Mouse (Mus musculus) adrenal gland, postnatal 14 days (tissue): ENCODE results near the gene Oaz1. TPM values are rescaled to one million over a fixed set of nuclear protein-coding genes. Genes with fewer than 3 reads are reported as not detected.

Source experiments
- DNase-seq: peaks from one replicate; pipeline ENCODE4 v3.0.0; 2021; ENCODE audit warnings: mixed read lengths
- long read RNA-seq, 2 experiments: library from polyadenylated mRNA; stranded (forward); transcript quantifications; one replicate each; pipeline ENCODE4 v2.0.0; 2021
- total RNA-seq: library from RNA; stranded (reverse); gene quantifications from 2 replicates; pipeline ENCODE4 v1.2.3, GENCODE M21; 2021

Gene Oaz1
- 734 and 741 TPM in 2 replicates for total RNA-seq
- long read RNA-seq, experiment 1, partial matches to known transcripts, result 31 of 1,901 reads
- long read RNA-seq, experiment 1, other reads (novel, unspliced or antisense), result 1,870 of 1,901 reads
- long read RNA-seq, experiment 2, partial matches to known transcripts, result 32 of 1,732 reads
- long read RNA-seq, experiment 2, other reads (novel, unspliced or antisense), result 1,700 of 1,732 reads

DNA sequence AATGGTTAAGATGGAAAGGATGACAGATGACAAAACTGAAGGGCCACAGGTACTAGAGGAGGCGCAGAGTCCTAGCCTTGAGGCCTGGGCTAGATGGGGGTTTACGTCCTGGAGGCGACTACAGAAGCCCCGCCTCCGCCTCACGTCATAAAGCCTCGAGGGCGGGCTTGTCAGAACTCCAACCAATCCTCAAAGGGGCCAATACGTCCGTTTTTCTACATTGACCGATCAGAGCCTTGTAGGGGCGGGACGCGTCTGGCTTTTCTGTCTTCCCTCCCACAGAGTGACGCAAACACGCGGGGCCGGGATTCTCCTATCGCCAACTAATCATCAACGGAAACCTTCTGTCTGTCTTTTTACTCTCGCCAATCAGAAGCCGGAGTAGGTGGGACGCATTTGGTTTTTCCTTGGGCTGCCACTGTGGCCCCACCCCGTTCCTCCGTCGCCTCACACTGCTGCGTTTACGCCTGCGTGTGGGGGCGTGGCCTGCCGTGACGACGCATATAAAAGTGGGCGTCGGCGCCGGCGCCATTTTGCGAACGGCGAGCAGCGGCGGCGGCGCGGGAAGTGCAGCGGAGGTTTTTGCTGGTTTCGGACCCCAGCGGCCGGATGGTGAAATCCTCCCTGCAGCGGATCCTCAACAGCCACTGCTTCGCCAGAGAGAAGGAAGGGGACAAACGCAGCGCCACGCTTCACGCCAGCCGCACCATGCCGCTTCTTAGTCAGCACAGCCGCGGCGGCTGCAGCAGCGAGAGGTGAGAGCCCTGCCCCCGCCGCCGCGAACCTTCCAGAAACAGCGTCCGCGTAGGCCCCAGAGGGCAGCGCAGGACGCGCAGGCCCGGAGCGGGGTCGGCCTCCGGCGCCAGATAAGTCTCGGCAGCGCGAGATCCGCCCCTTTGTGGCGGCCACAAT, at the start of gene Oaz1:
Oaz1 (plus strand) TSS at position 506 of the 912 bp plus-strand sequence.
- peak; percentile 98 for DNase-seq

DNA sequence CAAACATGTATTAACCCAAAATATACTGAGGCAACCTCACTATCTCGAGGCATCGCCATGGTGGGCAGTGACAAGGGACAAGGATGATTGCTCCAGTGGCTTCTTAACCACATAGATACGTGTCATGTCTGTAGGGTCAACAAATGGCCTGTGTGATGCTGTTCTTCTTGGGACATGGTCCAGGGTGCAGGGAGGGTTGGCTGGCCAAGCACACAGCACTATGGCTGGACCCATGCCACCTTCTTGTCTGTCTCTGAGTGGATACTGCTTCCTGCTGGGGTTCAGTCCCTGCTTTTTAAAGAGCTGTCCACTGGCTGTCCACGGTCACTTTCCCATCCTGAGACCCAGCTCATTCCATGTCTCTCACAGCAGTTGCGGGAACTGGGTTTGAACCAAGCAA, 49.3 kb upstream of the Oaz1 start:
- no peak for DNase-seq

DNA sequence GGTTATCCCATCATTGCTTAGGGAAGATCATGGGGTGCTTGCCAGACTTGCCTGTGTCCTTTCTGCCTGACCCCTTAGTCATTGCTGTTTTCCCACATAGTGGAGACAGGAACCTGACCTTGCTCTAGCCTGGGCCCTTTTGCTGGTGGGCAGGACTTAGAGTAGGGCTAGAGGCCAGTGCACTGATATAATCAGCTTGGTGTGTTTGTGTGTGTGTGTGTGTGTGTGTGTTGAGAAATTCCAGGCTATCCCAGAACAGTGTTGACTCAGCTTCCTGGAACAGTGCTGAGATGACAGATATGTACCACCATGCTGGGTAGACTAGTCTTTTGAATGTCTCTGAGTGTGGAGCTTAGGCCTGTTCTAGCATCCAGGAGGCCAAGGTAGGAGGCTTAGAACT, 46.9 kb upstream of the Oaz1 start:
- peak; percentile 63 for DNase-seq

DNA sequence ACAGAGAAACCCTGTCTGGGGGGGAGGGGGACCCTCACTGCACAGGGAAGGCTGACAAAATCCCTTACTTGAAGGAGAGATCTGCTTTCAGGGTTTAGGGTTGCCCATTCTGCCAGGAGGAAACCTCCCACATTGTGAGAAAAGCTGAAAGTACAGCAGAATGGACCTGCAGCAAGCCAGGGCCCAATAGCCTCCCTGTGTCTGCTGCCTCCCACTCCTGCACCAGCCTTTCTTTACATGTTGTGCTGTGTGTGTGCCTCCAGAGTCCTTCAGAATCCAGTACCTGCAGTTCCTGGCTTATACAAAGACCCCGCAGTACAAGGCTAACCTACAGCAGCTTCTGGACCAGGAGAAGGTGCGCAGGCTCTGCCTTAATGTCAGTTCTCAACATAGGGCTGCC, 42.2 kb upstream of the Oaz1 start:
- no peak for DNase-seq

DNA sequence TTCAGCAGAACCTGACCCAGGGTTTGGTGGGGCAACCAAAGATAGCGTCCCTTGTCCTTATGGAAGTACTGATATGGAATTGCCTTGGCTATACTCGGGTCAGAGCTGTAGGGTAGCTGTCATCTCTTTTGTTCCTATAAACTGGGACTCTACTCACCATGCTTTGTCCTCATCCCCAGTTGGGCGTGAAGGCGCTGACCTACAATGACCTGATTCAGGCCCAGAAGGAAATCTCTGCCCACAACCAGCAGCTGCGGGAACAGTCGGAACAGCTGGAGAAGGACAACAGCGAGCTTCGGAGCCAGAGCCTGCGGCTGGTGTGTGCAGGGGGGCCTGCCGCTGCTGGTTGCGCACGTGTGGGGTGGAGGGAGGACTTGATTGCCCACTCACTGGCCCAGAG, 41.6 kb upstream of the Oaz1 start:
- no peak for DNase-seq

DNA sequence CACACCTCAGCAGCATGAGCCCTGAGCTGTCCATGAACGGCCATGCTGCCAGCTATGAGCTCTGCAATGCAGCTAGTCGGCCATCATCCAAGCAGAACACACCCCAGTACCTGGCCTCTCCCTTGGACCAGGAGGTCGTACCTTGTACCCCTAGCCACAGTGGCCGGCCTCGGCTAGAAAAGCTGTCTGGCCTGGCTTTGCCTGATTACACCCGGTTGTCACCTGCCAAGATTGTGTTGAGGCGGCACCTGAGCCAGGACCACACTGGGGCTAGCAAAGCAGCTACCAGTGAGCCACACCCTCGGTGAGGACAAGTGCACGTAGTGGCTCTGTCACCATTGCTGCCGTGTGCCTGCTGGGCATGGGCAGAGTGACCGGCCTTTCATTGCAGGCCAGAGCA, 40.5 kb upstream of the Oaz1 start:
- no peak for DNase-seq

DNA sequence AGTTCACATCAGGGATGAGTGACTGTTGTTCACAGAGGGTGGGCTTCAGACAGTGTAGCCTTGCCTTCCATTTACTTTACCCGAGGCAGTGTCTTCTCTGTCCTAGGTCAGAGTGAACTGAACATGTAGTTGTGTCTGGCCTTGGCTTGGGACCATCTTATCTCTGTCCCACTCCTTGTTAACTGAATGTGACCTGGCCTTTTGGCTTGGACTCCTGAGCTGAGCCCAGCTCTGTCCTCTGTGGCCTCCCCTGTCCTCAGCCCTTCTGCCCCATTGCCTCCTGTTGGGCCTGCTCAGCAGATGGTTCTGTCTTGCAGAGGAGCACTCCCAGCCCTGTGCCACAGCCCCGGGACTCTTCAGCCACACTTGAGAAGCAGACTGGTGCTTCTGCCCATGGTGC, 38.9 kb upstream of the Oaz1 start:
- no peak for DNase-seq

DNA sequence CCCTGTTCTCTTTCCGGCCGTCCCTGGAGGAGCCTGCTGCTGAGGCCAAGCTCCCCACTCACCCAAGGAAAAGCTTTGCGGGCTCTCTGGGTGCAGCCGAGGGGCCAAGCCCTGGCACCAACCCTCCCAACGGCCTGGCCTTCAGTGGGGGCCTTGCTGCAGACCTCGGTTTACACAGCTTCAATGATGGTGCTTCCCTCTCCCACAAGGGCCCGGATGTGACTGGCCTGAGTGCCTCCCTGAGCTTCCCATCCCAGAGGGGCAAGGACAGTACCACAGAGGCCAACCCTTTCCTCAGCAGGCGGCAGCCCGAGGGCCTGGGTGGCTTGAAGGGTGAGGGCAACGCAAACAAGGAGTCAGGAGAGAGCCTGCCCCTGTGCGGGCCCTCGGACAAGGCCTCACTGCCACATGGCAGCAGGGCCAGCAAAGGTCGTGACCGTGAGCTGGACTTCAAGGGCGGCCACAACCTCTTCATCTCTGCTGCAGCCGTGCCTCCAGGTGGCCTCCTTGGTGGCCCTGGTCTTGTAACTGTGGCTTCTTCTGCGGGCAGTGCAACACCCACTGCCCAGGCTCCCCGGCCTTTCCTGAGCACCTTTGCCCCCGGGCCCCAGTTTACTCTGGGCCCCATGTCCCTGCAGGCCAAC, 35.6 kb upstream of the Oaz1 start:
- DNase-seq, result peak; percentile 71

DNA sequence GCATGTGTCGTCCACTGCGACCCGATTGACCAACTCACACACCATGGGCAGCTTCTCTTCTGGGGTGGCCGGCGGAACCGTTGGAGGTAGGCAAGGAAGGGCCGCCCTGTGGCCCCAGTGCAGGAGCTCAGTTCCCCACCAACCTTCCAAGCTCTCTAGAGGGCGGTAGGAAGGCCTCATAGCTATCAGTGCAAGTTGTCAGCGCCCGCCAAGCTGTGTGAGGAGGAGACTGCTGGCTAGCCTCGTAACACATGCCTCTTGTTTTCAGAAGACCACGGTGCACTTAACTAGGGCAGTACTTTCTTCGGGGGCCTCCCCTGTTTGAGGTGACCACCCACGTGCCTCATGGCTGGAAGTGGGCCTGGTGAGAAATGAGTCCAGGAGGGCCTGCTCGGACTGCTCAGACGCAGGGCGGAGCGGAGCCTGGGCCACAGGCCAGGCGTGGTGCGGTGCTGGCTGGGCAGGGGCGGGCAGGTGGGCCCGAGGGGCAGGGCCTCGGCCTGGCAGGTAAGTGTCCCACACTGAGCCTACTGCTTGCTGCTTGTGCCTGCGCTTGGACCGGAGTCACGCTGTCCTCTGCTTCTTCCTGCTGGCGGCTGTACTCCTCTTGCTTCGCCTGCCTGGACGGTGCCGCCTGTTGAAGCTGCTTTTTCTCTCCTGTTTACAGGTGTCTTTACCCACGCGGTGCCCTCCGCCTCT, 34.8 kb upstream of the Oaz1 start:
- no peak for DNase-seq

DNA sequence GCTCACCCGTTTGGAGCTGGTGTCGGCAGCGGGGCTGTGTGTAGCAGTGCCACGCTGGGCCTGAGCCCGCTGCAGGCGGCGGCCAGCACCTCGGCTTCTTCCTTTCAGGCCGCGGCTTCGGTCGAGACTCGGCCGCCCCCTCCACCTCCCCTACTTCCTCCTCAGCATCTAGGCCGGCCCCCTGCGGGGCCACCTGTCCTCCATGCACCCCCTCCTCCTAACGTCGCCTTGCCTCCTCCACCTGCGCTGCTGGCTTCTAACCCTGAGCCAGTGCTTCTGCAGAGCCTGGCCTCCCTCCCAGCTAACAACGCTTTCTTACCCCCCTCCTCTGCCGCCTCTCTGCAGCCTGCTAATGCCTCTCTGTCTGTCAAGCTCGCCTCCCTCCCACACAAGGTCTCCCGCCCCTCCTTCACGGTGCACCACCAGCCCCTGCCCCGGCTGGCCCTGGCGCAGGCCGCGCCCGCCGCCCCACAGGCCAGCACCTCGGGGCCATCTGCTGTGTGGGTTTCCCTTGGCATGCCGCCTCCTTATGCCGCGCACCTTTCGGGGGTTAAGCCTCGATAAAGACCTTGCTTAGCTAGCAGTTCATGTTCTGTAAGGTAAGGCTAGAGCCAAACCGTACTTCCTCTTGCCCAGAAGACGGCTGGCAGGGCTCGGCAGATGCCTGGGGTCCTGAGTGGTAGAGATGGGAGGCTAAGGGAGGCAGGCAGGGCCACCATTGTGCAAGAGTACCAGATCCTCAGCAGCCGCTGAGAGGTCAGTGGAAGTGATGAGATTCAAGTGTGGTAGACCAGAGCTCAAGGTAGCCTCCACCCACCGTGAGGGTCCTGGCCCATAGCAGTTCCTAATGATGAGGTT, 34.1 kb upstream of the Oaz1 start:
- peak; percentile 49 for DNase-seq

DNA sequence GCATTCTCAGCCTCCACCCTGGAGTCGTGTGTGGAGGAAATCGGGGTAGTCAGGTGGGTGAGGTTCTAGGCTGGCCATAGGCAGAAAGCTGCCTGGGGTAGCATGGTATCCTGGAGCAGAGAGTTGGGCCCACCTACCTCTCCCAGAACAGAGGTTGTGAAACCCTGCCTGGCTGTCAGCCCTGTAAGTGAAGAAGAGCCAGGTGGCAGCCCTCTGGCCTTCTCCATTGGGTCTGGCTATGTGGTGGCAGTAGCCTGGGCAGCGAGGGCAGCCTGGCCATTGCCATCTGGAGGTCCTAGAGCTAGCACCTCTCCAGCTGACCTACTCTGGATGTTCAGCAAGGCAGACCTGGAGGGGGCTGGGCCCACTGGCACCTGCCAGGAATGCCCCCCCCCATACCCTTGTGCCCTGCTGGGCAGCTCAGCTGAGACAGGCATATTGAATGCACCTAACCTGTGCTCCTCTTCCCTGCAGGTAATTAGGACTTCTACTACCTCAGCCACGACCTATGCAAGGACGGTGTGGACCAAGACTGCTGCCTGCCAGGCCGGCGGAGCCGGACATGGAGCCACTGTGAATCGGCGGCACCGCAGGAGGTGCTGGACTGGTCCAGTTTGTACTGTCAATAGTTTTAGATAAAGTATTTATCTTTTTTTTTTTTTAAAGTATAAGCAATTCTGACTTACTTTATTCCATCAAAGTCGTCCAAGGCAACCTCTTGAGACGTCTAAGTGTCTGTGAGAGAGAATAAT, 33.2 kb upstream of the Oaz1 start:
- no peak for DNase-seq

DNA sequence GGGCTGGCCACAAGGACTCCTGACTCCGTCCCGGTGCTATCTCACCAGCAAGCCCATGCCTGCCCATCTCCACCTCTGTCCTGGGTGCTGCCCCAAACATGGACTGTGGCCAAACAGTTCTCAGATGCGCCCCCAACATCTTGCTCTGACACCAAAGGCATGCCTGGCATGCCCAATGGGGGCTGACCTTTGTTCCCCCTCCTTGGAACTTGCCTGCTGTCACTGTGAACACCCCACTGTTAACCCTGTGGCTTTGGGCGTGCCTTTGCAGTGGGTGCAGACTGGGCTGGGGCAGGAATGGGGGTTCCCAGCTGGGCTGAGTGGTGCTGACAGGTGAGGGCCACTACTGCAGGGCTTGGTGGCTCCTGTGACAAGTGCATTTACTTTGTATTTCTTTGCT, 32.7 kb upstream of the Oaz1 start:
- DNase-seq, result no peak

DNA sequence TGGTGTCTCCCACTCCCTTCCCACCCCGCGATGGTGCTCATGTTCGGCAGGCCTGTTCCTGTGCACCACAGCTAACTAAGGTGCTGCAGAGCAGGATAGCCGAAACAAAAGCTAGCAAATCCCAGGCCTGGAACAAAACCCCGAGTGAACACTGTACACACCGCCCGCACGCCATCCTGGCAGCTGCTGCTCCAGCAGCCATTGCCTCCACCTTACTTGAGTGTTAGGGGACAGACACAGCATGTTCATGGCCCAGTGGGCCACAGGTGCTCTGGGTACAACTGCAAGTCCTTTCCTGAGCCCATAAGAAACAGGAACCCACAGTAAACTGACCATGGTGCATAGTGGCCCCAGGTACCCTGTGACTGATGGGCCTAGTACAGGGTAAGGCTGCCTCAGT, 31.7 kb upstream of the Oaz1 start:
- no peak for DNase-seq

DNA sequence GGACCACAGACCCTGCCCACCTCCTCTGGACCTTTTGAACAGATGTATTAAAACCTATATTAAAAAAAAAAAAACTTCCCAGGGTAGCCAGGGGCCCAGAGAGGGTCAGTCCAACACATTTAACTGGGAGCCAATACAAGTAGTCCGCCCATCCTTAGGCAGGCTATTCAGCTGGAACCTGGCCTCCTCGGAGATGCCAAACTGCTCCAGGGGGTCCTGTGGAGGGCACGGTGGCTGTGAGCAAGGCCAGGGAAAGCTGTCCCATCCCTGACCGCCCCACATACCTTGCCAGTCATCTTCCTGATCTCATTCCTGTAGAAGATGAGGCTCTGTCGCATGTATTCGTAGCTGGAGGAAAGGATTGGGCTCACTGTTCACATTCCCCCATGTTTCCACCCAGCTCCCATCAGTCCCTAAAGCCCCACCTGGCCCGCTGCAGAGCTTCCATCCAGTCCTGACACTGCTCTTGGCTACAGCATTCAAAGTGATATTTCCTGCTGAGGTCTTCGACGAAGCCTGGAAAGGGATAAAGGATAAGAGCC, 30.1 kb upstream of the Oaz1 start:
- DNase-seq, result no peak

DNA sequence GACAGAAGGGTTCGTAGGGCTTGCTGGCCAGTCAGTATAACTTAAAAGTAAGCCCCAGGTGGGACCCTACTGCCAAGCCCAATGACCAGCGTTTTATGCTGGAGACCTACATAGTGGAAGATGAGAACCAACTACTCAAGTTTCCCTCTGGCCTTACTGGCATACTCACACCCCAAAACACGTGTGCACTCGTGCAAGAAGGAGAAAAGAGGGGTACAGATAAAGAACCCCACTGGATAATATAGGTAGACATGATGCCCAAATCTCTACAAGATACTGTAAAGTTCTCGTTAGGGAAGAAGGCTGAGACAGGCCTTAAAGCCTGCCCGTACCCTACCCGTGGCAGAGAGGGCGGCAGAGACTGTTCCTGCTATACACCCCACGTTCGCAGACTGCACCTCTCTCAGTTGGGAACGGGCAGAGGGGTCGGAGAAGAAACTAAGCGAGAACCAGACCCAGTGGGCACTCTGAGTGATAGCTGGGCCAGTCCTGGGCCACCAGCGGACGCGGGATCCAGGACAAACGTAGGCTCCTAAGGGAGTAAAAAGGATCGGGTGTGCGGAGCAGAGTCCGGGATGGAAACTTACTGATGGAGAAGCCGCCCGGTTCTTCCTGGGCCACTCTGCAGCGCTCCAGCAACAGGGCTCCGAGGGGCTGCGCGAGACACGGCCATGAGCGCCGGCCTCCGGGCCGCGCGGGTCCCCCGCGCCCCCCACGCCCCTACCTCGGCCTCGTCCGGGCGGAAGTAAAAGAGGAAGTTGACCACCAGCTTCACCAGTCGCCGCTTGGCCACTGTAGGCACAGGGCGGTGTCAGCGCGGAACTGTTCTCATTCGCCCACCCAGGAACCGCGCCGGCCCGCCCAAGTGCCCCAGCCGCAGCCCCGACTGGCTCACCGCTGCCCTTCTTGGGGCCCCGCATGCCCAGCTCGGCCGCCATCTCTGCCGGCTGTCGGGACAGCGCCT, 29.0 kb upstream of the Oaz1 start:
- no peak for DNase-seq

DNA sequence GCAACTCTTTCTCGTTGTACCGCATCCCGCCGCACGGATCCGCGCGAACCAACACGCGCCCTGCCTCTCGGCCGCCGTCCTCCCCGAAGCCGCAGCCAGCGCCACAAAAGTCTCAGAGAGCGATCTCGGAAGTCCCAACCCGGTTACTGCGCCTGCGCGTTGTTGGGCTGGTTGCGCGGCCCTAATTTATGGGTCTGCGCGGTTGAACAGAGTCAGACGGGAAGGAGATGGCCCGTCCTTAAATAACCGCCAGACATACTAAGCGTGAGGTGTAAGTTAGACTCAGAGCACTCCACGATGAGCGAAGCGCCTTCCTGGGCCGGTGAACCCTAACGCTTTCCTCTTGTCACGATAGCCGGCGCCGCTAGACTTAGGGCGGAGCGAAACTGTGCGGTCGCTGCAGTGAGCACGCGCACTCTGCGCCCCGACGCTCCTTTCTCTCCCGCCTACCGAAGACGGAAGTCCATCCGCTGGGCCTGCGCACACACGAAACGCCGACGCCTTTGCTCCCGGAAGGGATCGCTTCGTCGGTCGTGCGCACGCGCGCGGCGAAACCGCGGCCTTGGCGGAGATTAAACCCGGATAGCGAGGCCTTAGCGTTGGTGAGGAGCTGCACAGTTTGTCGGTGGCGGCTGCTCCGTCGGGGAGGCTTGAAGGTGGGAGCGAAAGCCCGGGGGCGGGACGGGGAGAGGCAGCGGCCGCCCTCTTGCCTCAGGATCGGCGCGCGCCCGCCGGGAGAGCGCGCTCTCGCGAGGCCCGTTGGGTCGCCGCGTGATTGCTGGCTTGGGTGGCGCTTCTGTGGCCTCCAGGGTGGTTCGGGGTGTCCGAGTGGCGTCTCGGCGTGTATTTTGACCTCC, 28.1 kb upstream of the Oaz1 start, which contains the start of the genes Sf3a2 and Plekhj1:
Sf3a2 (plus strand) TSS at position 49 of the 857 bp plus-strand sequence.
Plekhj1 (minus strand) TSS at position 477 of the 857 bp plus-strand sequence.
- peak; percentile 96 for DNase-seq

DNA sequence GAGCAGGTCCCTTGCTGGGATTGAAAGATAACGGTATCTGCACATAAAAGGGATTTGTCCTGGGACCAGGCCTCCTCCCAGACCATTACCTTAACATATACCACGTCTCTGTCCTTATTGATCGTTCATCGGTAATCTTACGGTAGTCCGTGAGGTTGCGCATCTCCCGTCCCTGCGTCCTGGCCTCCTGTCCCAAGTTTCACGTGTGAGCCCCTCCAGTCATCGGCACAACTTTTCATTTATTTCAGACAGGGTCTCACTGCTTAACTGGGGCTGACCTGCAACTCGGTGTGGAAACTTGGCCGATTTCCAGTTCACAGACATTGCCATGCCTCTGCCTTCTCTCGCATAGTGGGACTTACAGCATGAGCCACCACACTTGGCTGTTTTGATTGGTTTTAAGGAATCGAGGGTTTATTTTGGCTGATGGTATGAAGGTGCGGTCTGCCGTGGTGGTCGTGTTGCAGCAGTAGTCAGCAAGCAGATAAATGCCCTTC, 27.3 kb upstream of the Oaz1 start:
- no peak for DNase-seq
